Mouse (Mus musculus): ENCODE measurements around the gene Lpar2. TPM values are rescaled to one million over a fixed set of nuclear protein-coding genes. Genes with fewer than 3 reads are reported as not detected.
A peak's percentile ranks its signal among the peaks of the same experiment; 100 is the strongest.

The Lpar2 gene
- 0.12 TPM for polyA plus RNA-seq (2012; fragmentation: generic; extraction: Trizol)

GRCm38 (mm10) chr8:69822386-69823191 lies at the start of gene Lpar2:
Lpar2 (plus strand) TSS chr8:69822429.
- Histone ChIP-seq H3K4me2 (ENCODE audit: low read depth) (peak within 1 kb of the TSS; percentile 67), H3K36me3 (ENCODE audit: control insufficient read depth, insufficient read depth) (peaks cover 3% of the 10 kb centered on the region), H3ac (ENCODE audit: control insufficient read depth, insufficient read length) (no peak within 1 kb of the TSS), H3K79me2 (ENCODE audit: control insufficient read depth, insufficient read depth) (no peaks in the 10 kb centered on the region), H3K27me3 (ENCODE audit: control insufficient read depth, insufficient read depth, insufficient read length) (no peaks in the 10 kb centered on the region), H3K4me3 (peak within 1 kb of the TSS; percentile 12)
- no peak for TF ChIP-seq E2F4 (IDR thresholded peaks at IDR 0.05; ENCODE audit: insufficient read depth)
- no peak for TF ChIP-seq TCF12 (IDR thresholded peaks at IDR 0.05; ENCODE audit: insufficient read depth, poor library complexity, severe bottlenecking)
- no peak for TF ChIP-seq MYOD1 (IDR thresholded peaks at IDR 0.05; ENCODE audit: control insufficient read depth in 1 of 3, insufficient read length in 2 of 3, low read depth in 2 of 3)
- TF ChIP-seq REST (IDR thresholded peaks at IDR 0.05; ENCODE audit: insufficient read depth, insufficient read length) = no peak
- TF ChIP-seq CEBPB (IDR thresholded peaks at IDR 0.05; ENCODE audit: insufficient read depth, poor library complexity, severe bottlenecking) = no peak
- no peak for TF ChIP-seq SRF (IDR thresholded peaks at IDR 0.05; ENCODE audit: control insufficient read depth, insufficient read length, low read depth)
- no peak for TF ChIP-seq MYOG (IDR thresholded peaks at IDR 0.05; ENCODE audit: control insufficient read depth in 1 of 3, insufficient read depth in 1 of 3, insufficient read length in 2 of 3, low read depth in 2 of 3)
- no peak for TF ChIP-seq TCF3 (IDR thresholded peaks at IDR 0.05; ENCODE audit: insufficient read length, low read depth)
- no peak for TF ChIP-seq MAX (IDR thresholded peaks at IDR 0.05; ENCODE audit: low read depth)

GRCm38 (mm10) chr8:69774503-69775148 lies 47.6 kb upstream of the Lpar2 start, which contains the start of gene Gm20422:
Gm20422 (minus strand) TSS chr8:69774886.
- peak within 1 kb of the TSS; percentile 97 for H3K4me2 ChIP-seq (ENCODE audit: low read depth)
- H3K79me2 ChIP-seq (ENCODE audit: control insufficient read depth, insufficient read depth) = peaks cover 45% of the 10 kb centered on the region
- H3ac ChIP-seq (ENCODE audit: control insufficient read depth, insufficient read length) = peak within 1 kb of the TSS; percentile 40
- peak in 1 of 3 experiments; percentile 22 for TF ChIP-seq MYOD1 (IDR thresholded peaks at IDR 0.05; ENCODE audit: control insufficient read depth in 1 of 3, insufficient read length in 2 of 3, low read depth in 2 of 3)
- TF ChIP-seq POLR2AphosphoS2 (IDR thresholded peaks at IDR 0.05; ENCODE audit: insufficient read length, low read depth) = peak; percentile 92
- no peak for TF ChIP-seq REST (IDR thresholded peaks at IDR 0.05; ENCODE audit: insufficient read depth, insufficient read length)
- TF ChIP-seq E2F4 (IDR thresholded peaks at IDR 0.05; ENCODE audit: insufficient read depth) = no peak
- no peak for TF ChIP-seq TCF3 (IDR thresholded peaks at IDR 0.05; ENCODE audit: insufficient read length, low read depth)
- peak; percentile 95 for TF ChIP-seq POLR2A (IDR thresholded peaks at IDR 0.05; ENCODE audit: insufficient read length, low read depth)
- TF ChIP-seq CEBPB (IDR thresholded peaks at IDR 0.05; ENCODE audit: insufficient read depth, poor library complexity, severe bottlenecking) = no peak
- no peak for TF ChIP-seq MYOG (IDR thresholded peaks at IDR 0.05; ENCODE audit: control insufficient read depth in 1 of 3, insufficient read depth in 1 of 3, insufficient read length in 2 of 3, low read depth in 2 of 3)
- TF ChIP-seq MAX (IDR thresholded peaks at IDR 0.05; ENCODE audit: low read depth) = no peak
- no peak for TF ChIP-seq TCF12 (IDR thresholded peaks at IDR 0.05; ENCODE audit: insufficient read depth, poor library complexity, severe bottlenecking)
- TF ChIP-seq SRF (IDR thresholded peaks at IDR 0.05; ENCODE audit: control insufficient read depth, insufficient read length, low read depth) = no peak
- no peak for TF ChIP-seq USF1 (IDR thresholded peaks at IDR 0.05; ENCODE audit: low read depth)
- peaks cover 2% of the 10 kb centered on the region for H3K36me3 ChIP-seq (ENCODE audit: control insufficient read depth, insufficient read depth)
- H3K4me3 ChIP-seq = peak within 1 kb of the TSS; percentile 34
- no peaks in the 10 kb centered on the region for H3K27me3 ChIP-seq (ENCODE audit: control insufficient read depth, insufficient read depth, insufficient read length)

- peak overlapping the region; percentile 34 for H3K4me3 ChIP-seq
Measured at GRCm38 (mm10) chr8:69775149-69775534, 47.1 kb upstream of the Lpar2 start.

GRCm38 (mm10) chr8:69777111-69777510 lies 45.1 kb upstream of the Lpar2 start:
- Histone ChIP-seq H3K4me2 (ENCODE audit: low read depth) (no peak overlapping the region), H3K36me3 (ENCODE audit: control insufficient read depth, insufficient read depth) (no peaks in the 10 kb centered on the region), H3K27me3 (ENCODE audit: control insufficient read depth, insufficient read depth, insufficient read length) (no peaks in the 10 kb centered on the region), H3K79me2 (ENCODE audit: control insufficient read depth, insufficient read depth) (peaks cover 23% of the 10 kb centered on the region), H3ac (ENCODE audit: control insufficient read depth, insufficient read length) (no peak overlapping the region), H3K4me3 (no peak overlapping the region)
- TF ChIP-seq MAX (IDR thresholded peaks at IDR 0.05; ENCODE audit: low read depth) = no peak

More at GRCm38 (mm10) chr8:69775149-69775534, 47.1 kb upstream of the Lpar2 start:
- no peak for TF ChIP-seq MYOG (IDR thresholded peaks at IDR 0.05; ENCODE audit: control insufficient read depth in 1 of 3, insufficient read depth in 1 of 3, insufficient read length in 2 of 3, low read depth in 2 of 3)
- peak overlapping the region; percentile 84 for H3K4me2 ChIP-seq (ENCODE audit: low read depth)
- H3K79me2 ChIP-seq (ENCODE audit: control insufficient read depth, insufficient read depth) = peaks cover 43% of the 10 kb centered on the region
- no peaks in the 10 kb centered on the region for H3K36me3 ChIP-seq (ENCODE audit: control insufficient read depth, insufficient read depth)
- H3ac ChIP-seq (ENCODE audit: control insufficient read depth, insufficient read length) = peak overlapping the region; percentile 40
- no peaks in the 10 kb centered on the region for H3K27me3 ChIP-seq (ENCODE audit: control insufficient read depth, insufficient read depth, insufficient read length)

GRCm38 (mm10) chr8:69789105-69789504 lies 33.1 kb upstream of the Lpar2 start:
- Histone ChIP-seq H3K4me3 (no peak overlapping the region), H3K27me3 (ENCODE audit: control insufficient read depth, insufficient read depth, insufficient read length) (no peaks in the 10 kb centered on the region), H3K4me2 (ENCODE audit: low read depth) (no peak overlapping the region), H3K79me2 (ENCODE audit: control insufficient read depth, insufficient read depth) (peaks cover 35% of the 10 kb centered on the region), H3K36me3 (ENCODE audit: control insufficient read depth, insufficient read depth) (no peaks in the 10 kb centered on the region), H3ac (ENCODE audit: control insufficient read depth, insufficient read length) (no peak overlapping the region)
- no peak for TF ChIP-seq MYOD1 (IDR thresholded peaks at IDR 0.05; ENCODE audit: control insufficient read depth in 1 of 3, insufficient read length in 2 of 3, low read depth in 2 of 3)
- TF ChIP-seq TCF12 (IDR thresholded peaks at IDR 0.05; ENCODE audit: insufficient read depth, poor library complexity, severe bottlenecking) = no peak
- TF ChIP-seq POLR2A (IDR thresholded peaks at IDR 0.05; ENCODE audit: insufficient read length, low read depth) = no peak
- TF ChIP-seq MAX (IDR thresholded peaks at IDR 0.05; ENCODE audit: low read depth) = no peak
- no peak for TF ChIP-seq E2F4 (IDR thresholded peaks at IDR 0.05; ENCODE audit: insufficient read depth)
- no peak for TF ChIP-seq CEBPB (IDR thresholded peaks at IDR 0.05; ENCODE audit: insufficient read depth, poor library complexity, severe bottlenecking)
- TF ChIP-seq SRF (IDR thresholded peaks at IDR 0.05; ENCODE audit: control insufficient read depth, insufficient read length, low read depth) = no peak
- TF ChIP-seq USF1 (IDR thresholded peaks at IDR 0.05; ENCODE audit: low read depth) = no peak
- TF ChIP-seq MYOG (IDR thresholded peaks at IDR 0.05; ENCODE audit: control insufficient read depth in 1 of 3, insufficient read depth in 1 of 3, insufficient read length in 2 of 3, low read depth in 2 of 3) = no peak
- TF ChIP-seq TCF3 (IDR thresholded peaks at IDR 0.05; ENCODE audit: insufficient read length, low read depth) = no peak
- no peak for TF ChIP-seq POLR2AphosphoS2 (IDR thresholded peaks at IDR 0.05; ENCODE audit: insufficient read length, low read depth)
- TF ChIP-seq REST (IDR thresholded peaks at IDR 0.05; ENCODE audit: insufficient read depth, insufficient read length) = no peak
